Mouse (Mus musculus): ENCODE results near the gene Olig3. TPM values are rescaled to one million over a fixed set of nuclear protein-coding genes. Genes with fewer than 3 reads are reported as not detected.

Olig3 gene
- total and polyA plus RNA-seq, 3 experiments, result not detected

- no peak overlapping the region for H3K4me2 ChIP-seq (ENCODE audit: insufficient read depth, low read depth, poor library complexity, severe bottlenecking)
- DNase-seq (ENCODE audit: extremely low read depth), result no peak
- H3K79me2 ChIP-seq (replicated peaks; ENCODE audit: control insufficient read depth, extremely low read depth, insufficient read depth, poor library complexity, severe bottlenecking), result no peaks in the 10 kb centered on the region
- in situ Hi-C loops (cut with MboI; ENCODE audit: low pct_ligation_motif_present, low pct_unique_long_range_greater_than_20kb, low sequenced_read_pairs) (no loop called here), dilution Hi-C loops (cut with MboI; ENCODE audit: extremely low pct_ligation_motif_present, extremely low pct_unique_long_range_greater_than_20kb, low sequenced_read_pairs) (no loop called here)
- no peaks in the 10 kb centered on the region for H3K27me3 ChIP-seq (replicated peaks)
- H3K36me3 ChIP-seq (replicated peaks in 1 of 2; ENCODE audit: control insufficient read depth in 1 of 2, insufficient read depth in 1 of 2, low read length in 1 of 2), result no peaks in the 10 kb centered on the region
- H3K9ac ChIP-seq (ENCODE audit: insufficient read depth, low read depth), result no peak overlapping the region
- H3K9me3 ChIP-seq (replicated peaks; ENCODE audit: low read length), result no peaks in the 10 kb centered on the region
- peaks cover 3 to 5% of the 10 kb centered on the region in 2 experiments; a peak in 2 of 4 replicates for H3K4me1 ChIP-seq (ENCODE audit: control insufficient read depth in 1 of 2, insufficient read depth in 2 of 2)
- no peak overlapping the region for H3K4me3 ChIP-seq (replicated peaks in 1 of 3; ENCODE audit: low read depth in 2 of 3, low read length in 2 of 3, poor library complexity in 1 of 3)
- TF ChIP-seq CHD1 (IDR thresholded peaks at IDR 0.05; ENCODE audit: low read depth, low read length), result no peak
- no peak for TF ChIP-seq ELF1 (IDR thresholded peaks at IDR 0.05; ENCODE audit: low read depth, low read length)
- TF ChIP-seq MAX (IDR thresholded peaks at IDR 0.05; ENCODE audit: low read length), result no peak
- no peak for TF ChIP-seq ZC3H11A (IDR thresholded peaks at IDR 0.05; ENCODE audit: low read depth, low read length)
- TF ChIP-seq BHLHE40 (IDR thresholded peaks at IDR 0.05; ENCODE audit: low read depth, low read length), result no peak
- no peak for TF ChIP-seq MAFK (IDR thresholded peaks at IDR 0.05; ENCODE audit: insufficient replicate concordance, low read length)
- TF ChIP-seq HCFC1 (IDR thresholded peaks at IDR 0.05; ENCODE audit: low read depth, low read length), result no peak
- no peak for TF ChIP-seq SIN3A (IDR thresholded peaks at IDR 0.05; ENCODE audit: low read length)
- TF ChIP-seq CTCF (conservative IDR thresholded peaks at IDR 0.05 in 1 of 2, IDR thresholded peaks at IDR 0.05 in 1 of 2; ENCODE audit: low read depth in 2 of 2, low read length in 2 of 2), result no peak
- no peak for TF ChIP-seq ZMIZ1 (IDR thresholded peaks at IDR 0.05; ENCODE audit: low read depth, low read length)
- TF ChIP-seq RCOR1 (conservative IDR thresholded peaks at IDR 0.05; ENCODE audit: low read depth, low read length), result no peak
- no peak for TF ChIP-seq UBTF (IDR thresholded peaks at IDR 0.05; ENCODE audit: low read depth, low read length)
- TF ChIP-seq TBP (conservative IDR thresholded peaks at IDR 0.05; ENCODE audit: low read depth, low read length), result no peak
- TF ChIP-seq MYC (IDR thresholded peaks at IDR 0.05; ENCODE audit: low read depth, low read length), result no peak
- TF ChIP-seq POLR2A (IDR thresholded peaks at IDR 0.05; ENCODE audit: low read depth, low read length), result no peak
- no peak for TF ChIP-seq PAX5 (IDR thresholded peaks at IDR 0.05; ENCODE audit: low read length)
- TF ChIP-seq E2F4 (IDR thresholded peaks at IDR 0.05; ENCODE audit: insufficient replicate concordance, low read depth, low read length), result no peak
- no peak for TF ChIP-seq ETS1 (conservative IDR thresholded peaks at IDR 0.05; ENCODE audit: low read depth, low read length)
- no peak for TF ChIP-seq TCF12 (IDR thresholded peaks at IDR 0.05; ENCODE audit: low read depth, low read length)
- no peak for TF ChIP-seq IRF4 (IDR thresholded peaks at IDR 0.05; ENCODE audit: low read depth, low read length)
- H3K27ac ChIP-seq (ENCODE audit: insufficient read depth, low read depth), result no peak overlapping the region
Observed at GRCm38 (mm10) chr10:19369143-19369542, 12.8 kb downstream of the Olig3 start.

GRCm38 (mm10) chr10:19370146-19370545, 13.8 kb downstream of the Olig3 start:
- no peaks in the 10 kb centered on the region for H3K79me2 ChIP-seq (replicated peaks; ENCODE audit: control insufficient read depth, extremely low read depth, insufficient read depth, poor library complexity, severe bottlenecking)
- H3K4me3 ChIP-seq (replicated peaks in 1 of 3; ENCODE audit: low read depth in 2 of 3, low read length in 2 of 3, poor library complexity in 1 of 3), result no peak overlapping the region
- H3K9me3 ChIP-seq (replicated peaks; ENCODE audit: low read length), result no peaks in the 10 kb centered on the region
- no peak for TF ChIP-seq BHLHE40 (IDR thresholded peaks at IDR 0.05; ENCODE audit: low read depth, low read length)
- no peak for TF ChIP-seq MYC (IDR thresholded peaks at IDR 0.05; ENCODE audit: low read depth, low read length)
- no peak for TF ChIP-seq ETS1 (conservative IDR thresholded peaks at IDR 0.05; ENCODE audit: low read depth, low read length)
- no peak for TF ChIP-seq CTCF (conservative IDR thresholded peaks at IDR 0.05 in 1 of 2, IDR thresholded peaks at IDR 0.05 in 1 of 2; ENCODE audit: low read depth in 2 of 2, low read length in 2 of 2)
- no peak for TF ChIP-seq MAX (IDR thresholded peaks at IDR 0.05; ENCODE audit: low read length)
- TF ChIP-seq E2F4 (IDR thresholded peaks at IDR 0.05; ENCODE audit: insufficient replicate concordance, low read depth, low read length), result no peak
- no peak for TF ChIP-seq USF1 (IDR thresholded peaks at IDR 0.05; ENCODE audit: low read depth, low read length)
- no peak for TF ChIP-seq ZC3H11A (IDR thresholded peaks at IDR 0.05; ENCODE audit: low read depth, low read length)
- TF ChIP-seq MXI1 (IDR thresholded peaks at IDR 0.05; ENCODE audit: low read depth, low read length), result no peak
- TF ChIP-seq JUND (conservative IDR thresholded peaks at IDR 0.05; ENCODE audit: low read depth, low read length), result no peak
- no peak for TF ChIP-seq UBTF (IDR thresholded peaks at IDR 0.05; ENCODE audit: low read depth, low read length)
- no peak overlapping the region for H3K27ac ChIP-seq (ENCODE audit: insufficient read depth, low read depth)
- H3K27me3 ChIP-seq (replicated peaks), result no peaks in the 10 kb centered on the region
- in situ Hi-C loops (cut with MboI; ENCODE audit: low pct_ligation_motif_present, low pct_unique_long_range_greater_than_20kb, low sequenced_read_pairs) (no loop called here), dilution Hi-C loops (cut with MboI; ENCODE audit: extremely low pct_ligation_motif_present, extremely low pct_unique_long_range_greater_than_20kb, low sequenced_read_pairs) (no loop called here)
- no peak for DNase-seq (ENCODE audit: extremely low read depth)
- H3K9ac ChIP-seq (ENCODE audit: insufficient read depth, low read depth), result no peak overlapping the region
- no peak overlapping the region for H3K4me2 ChIP-seq (ENCODE audit: insufficient read depth, low read depth, poor library complexity, severe bottlenecking)
- H3K4me1 ChIP-seq (ENCODE audit: control insufficient read depth in 1 of 2, insufficient read depth in 2 of 2), result peaks cover 3 to 7% of the 10 kb centered on the region in 2 experiments; a peak in 2 of 4 replicates
- H3K36me3 ChIP-seq (replicated peaks in 1 of 2; ENCODE audit: control insufficient read depth in 1 of 2, insufficient read depth in 1 of 2, low read length in 1 of 2), result no peaks in the 10 kb centered on the region
